Mouse (Mus musculus): ENCODE results near the gene Plscr2. TPM values are rescaled to one million over a fixed set of nuclear protein-coding genes. Genes with fewer than 3 reads are reported as not detected.
A peak's percentile ranks its signal among the peaks of the same experiment; 100 is the strongest.

The Plscr2 gene
- 1 to 10 TPM; 1.6 to 2.5 TPM for total RNA-seq (2021)

DNA sequence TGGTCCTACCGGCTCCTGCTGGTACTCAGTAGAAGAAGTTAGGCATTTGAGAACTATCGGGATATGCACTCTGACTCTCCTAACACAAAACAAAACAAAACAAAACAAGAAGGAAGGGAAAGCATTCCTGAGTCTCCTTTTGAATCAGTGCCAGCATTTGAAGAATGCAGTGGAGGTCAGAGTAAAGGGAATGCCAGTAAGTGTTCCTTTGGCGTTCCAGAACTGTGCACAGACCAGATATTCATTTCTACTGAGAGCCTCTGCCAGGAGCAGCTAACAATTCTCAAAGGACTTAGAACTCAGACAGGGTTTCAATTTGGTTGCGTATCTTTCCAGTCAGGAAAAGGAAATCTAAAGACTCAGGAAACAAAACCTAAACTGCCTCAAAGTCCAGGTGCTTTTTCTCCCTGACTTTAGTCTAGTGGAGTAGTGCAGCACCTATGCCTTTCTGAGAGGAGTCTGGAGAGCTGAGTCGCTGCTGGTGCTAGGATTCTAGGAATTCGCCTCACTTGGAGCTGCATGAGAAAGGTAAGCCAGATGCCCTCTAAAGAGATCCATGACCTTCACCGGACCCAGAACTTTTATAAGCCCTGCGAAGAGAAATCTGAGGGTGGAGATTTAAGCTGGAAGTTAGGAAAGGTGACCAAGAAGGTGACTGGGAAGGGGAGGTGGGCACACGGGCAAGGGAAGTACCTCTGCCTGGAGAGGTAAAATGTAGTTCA lies at the start of gene Plscr2:
Plscr2 (plus strand) TSS at position 117 of the 722 bp plus-strand sequence.
- no peak for DNase-seq (ENCODE audit: extremely low spot score in 1 of 2, low spot score in 1 of 2)

DNA sequence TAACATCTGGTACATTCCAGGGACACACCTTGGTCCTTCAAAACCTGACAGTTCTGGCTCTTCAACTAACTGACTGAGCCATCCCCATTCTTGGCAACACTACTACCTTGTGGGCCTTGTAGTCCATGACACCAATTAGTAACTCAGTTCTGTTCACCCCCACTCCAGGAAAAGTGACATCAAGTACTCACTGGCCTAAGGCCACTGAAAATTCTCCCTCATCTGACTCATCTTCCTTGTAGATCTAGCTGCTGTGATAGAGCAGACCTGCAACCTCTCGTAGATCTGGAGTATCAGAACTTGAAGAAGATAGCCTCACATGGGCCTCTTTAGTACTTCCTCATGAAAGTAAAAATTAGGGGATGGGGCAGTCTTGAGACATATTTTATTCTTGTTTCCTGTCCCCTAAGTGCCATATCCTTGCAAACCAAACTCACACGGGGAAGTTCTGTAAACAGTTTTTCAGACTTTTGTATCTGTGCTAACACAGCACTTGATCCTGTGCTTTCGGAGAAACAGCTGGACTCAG lies 49.2 kb upstream of the Plscr2 start:
- DNase-seq (ENCODE audit: extremely low spot score in 1 of 2, low spot score in 1 of 2), result no peak

DNA sequence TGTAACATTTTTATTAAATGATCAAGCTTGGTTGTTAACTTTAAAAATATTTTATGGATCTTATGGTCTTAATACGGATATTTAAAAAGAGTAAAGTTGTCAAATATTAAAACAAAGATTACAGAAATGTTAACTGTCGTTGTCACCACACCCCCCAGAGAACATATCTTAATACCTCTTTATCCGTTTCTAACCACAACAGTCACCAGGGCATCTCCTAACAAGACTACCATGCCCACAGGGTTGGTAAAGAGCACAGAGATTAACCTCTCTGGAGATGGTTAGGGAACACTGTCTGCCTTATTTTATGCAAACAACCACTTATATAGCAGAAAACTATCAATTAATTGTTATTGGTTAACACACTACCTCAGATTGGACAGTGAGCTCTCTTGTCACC lies 48.6 kb upstream of the Plscr2 start:
- no peak for DNase-seq (ENCODE audit: extremely low spot score in 1 of 2, low spot score in 1 of 2)

DNA sequence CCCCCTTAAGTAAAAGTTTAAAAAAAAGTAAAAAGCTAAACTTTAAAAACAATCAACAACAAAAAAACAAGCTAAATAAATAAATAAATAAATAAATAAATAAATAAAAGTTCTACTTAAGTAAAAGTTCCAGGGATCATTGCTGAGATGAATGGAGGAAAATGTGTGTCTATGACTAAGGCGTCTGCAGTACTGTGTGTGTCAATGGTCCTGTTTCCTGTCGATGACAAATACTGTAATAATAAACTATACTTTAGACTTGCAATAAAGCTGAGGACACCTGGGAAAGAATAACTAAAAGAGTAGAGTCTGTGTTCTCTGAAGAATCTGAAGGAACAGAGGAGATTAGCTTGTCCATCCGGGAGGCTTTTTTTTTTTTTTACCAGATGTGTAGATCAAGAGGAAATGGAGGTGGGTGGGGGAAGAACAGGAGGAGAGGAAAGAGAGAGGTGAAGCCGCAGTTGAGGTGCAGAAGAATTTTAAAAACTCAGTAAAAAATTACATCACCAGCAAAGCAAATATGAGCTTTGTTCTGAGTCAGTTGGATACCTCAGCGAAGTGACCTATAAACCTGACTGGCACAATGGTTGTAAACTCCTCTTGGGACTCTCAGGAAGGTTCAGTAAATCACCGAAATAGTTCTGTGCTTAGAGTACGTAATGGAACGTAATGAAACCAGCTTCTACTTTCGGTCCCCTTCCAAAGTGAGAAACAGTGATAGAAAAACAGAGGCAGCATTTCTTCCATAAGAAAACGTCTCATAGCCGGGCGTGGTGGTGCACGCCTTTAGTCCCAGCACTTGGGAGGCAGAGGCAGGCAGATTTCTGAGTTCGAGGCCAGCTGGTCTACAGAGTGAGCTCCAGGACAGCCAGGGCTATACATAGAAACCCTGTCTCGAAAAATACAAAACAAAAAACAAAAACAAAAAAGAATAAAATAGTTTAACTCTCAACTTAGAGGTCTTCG lies 46.3 kb upstream of the Plscr2 start:
- DNase-seq (ENCODE audit: extremely low spot score in 1 of 2, low spot score in 1 of 2), result no peak

DNA sequence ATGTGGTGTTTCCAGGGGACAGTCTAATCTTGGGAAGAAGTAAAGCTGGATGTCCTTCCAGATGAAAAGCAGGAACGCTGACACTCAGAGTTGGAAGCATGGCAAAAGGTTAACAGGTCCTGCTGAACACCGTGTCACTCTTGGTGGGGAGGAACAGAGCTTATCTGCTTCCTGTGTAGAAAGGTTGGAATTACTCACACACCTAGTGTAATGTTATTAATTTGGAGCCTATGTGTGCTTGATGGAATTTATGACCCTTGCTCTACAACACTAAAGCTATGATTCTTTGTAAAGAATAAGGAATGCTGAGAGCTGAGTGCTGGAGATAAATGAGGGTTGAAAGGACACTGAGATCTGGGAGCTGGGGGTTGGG lies 45.6 kb upstream of the Plscr2 start:
- DNase-seq (ENCODE audit: extremely low spot score in 1 of 2, low spot score in 1 of 2), result no peak

DNA sequence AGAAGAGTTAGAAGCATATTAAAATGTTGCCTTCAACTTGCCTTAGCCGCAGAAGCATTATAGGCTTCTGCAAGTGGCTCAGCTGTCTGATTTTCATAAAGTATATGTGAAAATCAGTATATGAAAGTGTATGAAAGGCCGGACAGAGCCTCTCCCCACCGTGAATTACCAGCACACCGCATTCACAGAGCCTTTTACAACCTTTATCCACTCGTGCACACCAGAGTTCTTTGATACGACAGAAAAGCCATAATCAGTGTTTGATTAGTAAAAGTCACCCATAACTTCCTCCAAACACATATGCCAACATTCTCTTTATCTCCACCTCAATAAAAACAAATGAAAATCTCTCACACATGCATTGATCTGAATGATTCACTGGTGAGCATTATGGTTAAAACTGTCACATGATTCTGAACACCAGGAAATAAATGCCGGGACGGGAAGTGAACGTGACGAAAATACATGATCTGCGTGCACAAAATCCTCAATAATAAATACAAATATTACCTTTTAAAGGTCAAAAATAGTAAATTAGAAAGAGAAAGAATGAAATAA lies 40.4 kb upstream of the Plscr2 start:
- no peak for DNase-seq (ENCODE audit: extremely low spot score in 1 of 2, low spot score in 1 of 2)

DNA sequence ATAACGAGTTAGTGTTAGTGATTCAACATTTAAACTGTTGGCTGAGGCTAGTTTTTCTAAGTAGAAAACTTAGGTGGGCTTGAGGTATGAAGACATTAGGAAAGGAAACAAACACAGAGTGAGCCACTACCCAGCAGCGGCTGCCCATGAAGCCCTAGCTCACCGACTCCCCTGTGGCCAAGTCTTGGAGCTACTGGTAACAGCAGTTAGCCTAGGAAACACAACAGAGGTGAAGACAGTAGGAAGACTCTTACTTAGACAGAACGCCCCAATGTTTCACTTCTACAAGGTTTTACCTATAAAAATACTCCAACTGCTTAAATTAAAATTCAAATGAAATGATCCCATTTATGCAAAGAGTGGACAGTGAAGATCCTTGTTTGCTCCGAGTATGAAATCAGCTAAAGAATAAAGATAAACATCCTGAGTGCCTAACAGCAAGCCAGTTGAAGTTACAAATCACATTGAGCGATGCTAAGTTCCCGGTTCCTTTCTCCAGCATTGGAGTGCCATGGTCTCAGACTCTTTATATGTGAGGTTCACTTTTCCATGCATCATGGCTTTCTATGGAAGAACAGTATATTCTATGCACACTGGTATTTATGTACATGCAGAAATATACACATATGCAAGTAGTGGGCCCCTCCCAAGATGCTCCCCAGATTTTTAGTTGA lies 26.5 kb upstream of the Plscr2 start:
- no peak for DNase-seq (ENCODE audit: extremely low spot score in 1 of 2, low spot score in 1 of 2)

DNA sequence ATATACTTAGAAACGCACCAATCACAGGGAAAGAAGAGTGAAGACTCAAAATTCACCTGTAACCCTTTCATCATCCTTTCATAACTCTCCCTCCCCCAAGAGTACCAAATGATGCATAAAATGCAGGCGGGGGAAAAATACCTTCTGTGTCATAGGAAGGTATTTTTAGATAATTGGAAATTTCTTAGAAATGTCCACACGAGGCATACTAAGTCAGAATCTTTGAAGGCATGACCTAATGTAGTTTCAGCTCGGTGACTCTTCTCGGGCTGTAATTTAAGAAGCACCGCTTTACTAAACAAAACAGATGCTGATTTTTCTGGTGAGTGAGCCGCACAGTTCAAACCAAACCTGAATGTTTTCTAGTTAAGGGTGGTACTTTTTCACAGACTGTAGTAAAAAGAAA lies 26.0 kb upstream of the Plscr2 start, which contains the start of gene Plscr1:
Plscr1 (plus strand) TSS at position 304 of the 406 bp plus-strand sequence.
- DNase-seq (ENCODE audit: extremely low spot score in 1 of 2, low spot score in 1 of 2), result no peak

DNA sequence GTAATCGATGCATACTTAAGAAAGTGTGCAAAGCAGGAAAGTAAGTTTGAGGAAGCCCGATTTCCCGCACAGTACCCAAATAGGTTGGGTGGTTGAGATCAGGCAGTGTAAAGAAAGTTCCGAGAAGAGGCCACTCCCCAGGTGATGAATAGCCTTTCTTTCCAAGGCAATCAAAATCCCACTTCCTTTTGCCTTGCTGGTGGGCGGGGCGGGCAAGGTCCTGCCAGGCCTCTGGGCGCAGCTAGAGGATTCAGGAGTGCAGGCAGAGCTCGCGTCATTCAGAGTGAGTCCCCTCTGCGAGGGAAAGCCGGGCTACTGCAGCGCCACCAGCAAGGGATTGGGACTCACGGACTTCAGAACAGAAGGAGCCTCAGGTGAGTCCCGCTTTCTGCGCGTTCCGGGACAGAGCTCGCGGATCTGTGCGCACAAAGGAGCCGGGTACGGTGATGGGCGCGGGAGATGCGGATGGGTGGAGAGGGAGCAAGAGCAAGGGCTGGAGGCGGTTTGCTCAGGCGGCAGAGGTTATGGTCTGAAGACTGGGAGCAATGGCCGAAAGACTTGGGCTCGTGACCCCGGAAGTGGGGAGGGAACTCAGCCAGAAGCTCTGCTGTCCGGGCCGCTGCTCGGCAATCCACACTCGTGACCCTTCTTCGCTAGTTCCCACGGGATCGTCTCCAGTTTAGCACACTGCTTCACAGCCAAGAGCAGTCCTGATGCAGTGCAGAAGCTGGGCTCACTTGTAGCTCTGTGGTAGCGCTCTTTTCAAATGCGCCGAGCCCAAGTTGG lies 25.2 kb upstream of the Plscr2 start:
- peak; percentile 9 to 22 for DNase-seq (ENCODE audit: extremely low spot score in 1 of 2, low spot score in 1 of 2)

DNA sequence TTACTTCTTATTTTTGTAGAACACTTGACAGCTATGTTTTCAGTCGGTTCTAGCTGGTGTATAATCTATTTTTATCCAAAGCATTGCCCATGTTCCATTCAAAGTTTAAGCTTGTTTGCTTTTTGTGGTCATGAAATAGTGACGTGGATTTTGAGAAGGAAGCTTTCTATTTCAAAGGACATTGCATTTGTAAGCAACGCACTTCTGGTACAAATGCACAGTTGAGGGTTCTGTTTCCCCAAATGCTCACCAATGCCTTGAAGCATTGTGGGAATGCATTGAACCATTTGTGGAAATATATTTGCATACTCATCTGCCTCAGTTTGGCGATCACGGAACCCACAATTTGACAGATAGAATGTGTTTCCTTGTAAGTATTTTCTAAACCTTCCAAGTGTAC lies 22.7 kb upstream of the Plscr2 start:
- DNase-seq (ENCODE audit: extremely low spot score in 1 of 2, low spot score in 1 of 2), result no peak

DNA sequence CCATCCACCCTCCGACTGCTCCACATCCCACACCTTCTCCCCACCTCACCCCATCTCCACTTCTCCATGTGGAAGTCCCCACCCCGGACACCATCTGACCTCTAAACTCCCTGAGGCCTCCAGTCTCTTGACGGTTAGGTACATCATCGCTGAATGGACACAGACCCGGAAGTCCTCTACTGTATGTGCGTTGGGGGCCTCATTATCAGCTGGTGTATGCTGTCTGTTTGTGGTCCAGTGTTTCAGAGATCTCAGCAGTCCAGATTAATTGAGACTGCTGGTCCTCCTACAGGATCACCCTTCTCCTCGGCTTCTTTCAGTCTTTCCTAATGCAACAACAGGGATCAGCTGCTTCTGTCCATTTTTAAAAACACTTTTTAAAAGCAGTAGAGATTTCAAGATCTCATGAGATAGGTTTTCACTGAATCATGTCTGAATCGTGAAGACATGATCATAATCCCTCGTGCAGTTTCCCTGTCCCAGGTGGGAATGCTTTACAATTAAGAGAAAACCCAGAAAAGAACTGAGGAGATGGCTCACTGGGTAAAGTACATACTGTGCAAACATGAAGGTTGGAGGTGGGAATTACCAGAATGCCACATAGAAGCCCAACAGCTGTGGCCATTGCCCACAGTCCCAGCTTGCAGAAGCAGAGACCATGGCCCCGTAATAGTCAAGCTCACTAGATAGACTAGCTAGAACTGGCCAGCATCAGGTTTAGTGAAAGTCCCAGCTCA lies 21.6 kb upstream of the Plscr2 start:
- DNase-seq (ENCODE audit: extremely low spot score in 1 of 2, low spot score in 1 of 2), result no peak

DNA sequence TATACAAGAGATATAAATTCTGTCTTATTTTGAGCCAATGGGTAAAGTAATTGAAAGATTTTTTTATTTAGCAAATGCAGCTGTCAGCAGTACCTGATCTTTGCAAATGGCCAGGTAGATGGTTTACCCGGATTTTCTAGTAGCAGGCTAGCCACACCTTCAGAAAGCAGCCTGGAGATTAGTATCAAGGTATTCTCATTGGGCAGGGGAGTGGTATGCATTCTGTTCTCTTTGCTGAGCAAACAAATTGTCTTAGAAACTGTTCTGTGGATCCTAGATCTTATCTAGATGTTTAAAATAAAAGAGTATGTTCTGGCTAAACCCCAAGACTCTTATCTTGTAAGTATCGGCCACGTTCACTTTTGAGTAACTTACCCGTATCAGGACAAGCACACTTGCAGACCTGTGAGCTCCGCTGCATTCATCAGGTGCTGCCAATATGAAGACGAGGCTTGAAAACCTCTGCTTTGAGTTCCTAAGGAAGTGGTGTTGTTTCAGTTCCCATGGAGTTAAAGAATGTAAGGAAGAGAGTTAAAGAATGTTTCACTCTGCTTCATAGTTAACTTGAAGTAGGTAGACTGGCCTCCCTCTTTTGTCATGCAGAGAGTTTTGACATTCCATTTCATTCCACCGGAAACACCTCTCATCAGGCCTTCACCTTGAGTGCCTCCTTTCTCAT lies 14.8 kb upstream of the Plscr2 start:
- DNase-seq (ENCODE audit: extremely low spot score in 1 of 2, low spot score in 1 of 2), result no peak

DNA sequence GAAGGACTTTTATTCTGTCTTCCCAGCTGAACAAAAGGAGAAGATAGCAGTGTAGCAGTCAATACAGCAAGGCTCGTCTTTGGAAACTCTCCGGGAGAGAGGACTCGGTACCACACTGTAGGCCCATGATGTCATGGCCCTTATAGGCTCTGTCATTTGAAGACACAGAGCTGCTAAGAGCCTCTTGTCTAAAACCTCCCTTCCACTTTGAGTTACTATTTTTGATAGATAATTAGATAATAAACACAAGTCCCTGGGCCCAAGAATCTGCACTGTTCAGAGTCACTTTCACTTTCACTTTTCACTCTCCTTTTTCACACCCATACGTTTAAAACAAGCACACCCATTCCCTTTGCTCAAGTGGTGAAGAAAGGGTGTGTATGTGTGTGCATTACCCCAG lies 9.7 kb upstream of the Plscr2 start:
- DNase-seq (ENCODE audit: extremely low spot score in 1 of 2, low spot score in 1 of 2), result no peak

DNA sequence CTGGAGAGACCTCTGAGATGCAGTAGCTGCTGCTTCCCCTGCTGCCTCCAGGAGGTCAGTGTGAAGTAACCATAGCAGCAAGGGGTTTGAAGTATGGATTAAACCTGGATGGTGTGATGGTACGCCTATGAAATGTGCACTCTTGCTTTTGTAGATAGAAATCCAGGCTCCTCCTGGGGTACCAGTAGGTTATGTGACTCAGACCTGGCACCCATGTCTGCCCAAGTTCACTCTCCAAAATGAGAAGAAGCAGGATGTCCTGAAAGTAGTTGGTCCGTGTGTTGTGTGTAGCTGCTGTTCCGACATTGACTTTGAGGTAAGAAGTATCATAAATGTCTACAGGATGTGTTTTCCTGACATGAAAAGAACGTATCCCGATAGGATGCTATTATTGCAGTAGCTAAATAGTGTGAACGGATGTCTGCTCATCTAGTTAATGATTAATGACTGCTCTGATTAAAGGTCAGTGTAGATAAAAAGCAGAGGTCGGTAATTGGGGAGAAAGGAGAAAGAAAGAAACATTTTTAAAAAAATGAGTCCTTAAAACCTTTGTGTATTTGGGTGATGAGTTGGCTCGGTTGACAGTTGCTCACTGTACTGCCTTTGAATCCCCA lies 8.7 kb upstream of the Plscr2 start:
- no peak for DNase-seq (ENCODE audit: extremely low spot score in 1 of 2, low spot score in 1 of 2)

DNA sequence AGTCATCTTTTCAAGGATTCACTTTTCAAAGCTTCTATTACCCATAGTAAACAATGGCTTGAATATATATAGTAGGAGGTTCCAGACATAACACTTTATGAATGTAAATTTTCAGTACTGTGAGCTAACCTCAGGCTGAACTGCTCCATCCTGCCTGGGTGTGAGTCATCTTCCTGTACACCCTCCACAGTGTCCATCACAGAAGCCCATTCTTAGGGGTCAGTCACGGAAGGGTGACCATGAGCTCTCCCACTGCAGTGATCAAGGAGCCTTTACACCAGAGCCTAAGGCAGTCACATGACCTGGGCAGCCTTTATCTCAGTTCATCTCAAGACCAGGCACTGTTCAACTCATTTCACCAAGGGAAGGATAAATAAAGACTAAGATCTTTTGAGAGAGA lies 7.7 kb upstream of the Plscr2 start:
- DNase-seq (ENCODE audit: extremely low spot score in 1 of 2, low spot score in 1 of 2), result no peak

DNA sequence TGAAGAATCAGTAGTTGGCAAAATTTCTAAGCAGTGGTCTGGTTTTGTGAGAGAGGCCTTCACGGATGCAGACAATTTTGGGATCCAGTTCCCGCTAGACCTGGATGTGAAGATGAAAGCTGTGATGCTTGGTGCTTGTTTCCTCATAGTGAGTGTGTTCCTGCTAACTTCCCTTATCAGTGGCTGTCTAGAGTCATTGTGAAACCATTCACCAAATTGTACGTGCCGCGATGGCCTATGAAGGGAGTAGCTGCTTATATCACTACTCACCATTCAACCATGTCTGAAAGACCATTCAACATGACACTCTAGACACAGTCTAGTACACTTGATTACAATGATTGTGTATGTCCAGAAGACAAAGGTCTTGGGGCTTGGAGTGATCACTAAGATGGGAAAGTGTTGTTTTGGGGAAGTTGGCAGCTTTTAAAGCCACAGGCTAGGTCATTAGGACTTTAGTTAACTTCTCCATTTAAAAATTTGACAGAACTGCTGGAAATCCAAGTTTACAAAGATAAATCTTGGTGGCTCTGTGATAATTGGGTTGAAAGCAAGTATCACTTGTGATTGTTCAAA lies 5.5 kb upstream of the Plscr2 start:
- DNase-seq (ENCODE audit: extremely low spot score in 1 of 2, low spot score in 1 of 2), result no peak

DNA sequence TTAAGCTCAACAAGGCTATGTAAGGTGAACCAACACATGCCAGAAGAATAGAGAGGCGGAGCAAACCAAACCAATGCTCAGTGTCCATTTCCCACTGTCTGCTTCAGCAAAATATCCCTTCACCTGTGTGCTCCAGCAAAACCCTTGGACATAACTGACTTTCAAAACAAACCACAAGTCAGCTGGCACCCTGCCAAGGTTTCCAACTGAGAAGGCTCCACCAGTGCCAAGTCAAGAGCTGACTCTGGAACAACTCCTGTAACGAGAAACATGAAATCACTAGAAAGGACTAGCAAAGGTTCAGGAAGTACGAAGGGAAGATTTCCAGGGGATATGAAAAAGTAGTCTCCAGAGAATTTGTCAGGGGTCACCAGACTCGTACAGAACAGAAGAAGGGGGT lies 4.5 kb upstream of the Plscr2 start:
- peak in 1 of 2 experiments; percentile 12 for DNase-seq (ENCODE audit: extremely low spot score in 1 of 2, low spot score in 1 of 2)

DNA sequence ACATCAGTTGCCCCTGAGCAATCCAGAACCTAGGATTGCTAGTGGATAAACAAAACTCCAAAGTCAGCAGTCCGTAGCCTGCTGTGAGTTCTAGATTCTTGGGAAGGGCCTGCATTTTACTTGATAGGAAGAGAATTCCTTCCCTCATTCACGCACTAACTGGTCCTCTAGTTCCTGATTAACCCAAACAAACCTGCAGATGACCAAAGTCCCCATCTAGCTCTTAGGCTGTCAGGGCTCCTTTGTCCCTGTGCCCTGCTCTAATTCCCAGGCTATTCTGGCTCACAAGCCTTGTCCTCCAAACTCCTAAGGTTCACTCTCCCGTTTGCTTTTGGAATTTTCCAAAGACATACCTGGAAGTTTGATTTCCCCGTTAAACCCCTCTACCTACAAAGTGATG lies 2.8 kb upstream of the Plscr2 start:
- DNase-seq (ENCODE audit: extremely low spot score in 1 of 2, low spot score in 1 of 2), result no peak

All from layer of hippocampus, postnatal 25 days (tissue).